Mouse (Mus musculus) G1E (cell line): ENCODE results near the gene Ifnar2.

ENCODE experiments used
- CTCF ChIP-seq: IDR thresholded peaks from 2 replicates; pipeline ENCODE4 v1.5.1; 2012; ENCODE audit warnings: low read depth, low read length, inconsistent platforms, mixed read lengths
- GATA1 ChIP-seq: IDR thresholded peaks from 2 replicates; pipeline ENCODE4 v1.6.1; 2012; ENCODE audit warnings: borderline replicate concordance, low read length, inconsistent platforms, mixed read lengths

- TF ChIP-seq CTCF (no peak), GATA1 (no peak)
These were observed 29.1 kb downstream of the Ifnar2 start for GRCm38 (mm10) chr16:91401569-91402165.
